Mouse (Mus musculus) olfactory bulb, adult 2 months (tissue): Measurements from ENCODE around the gene Kpna7.

Source experiments
- CTCF ChIP-seq: fragments of 200-500 bp; IDR thresholded peaks from 2 replicates; pipeline ENCODE4 v1.5.1; 2012; ENCODE audit warnings: low read depth, mild to moderate bottlenecking, low read length, moderate library complexity; ENCODE audit not compliant: insufficient read depth
- POLR2A ChIP-seq: fragments of 200-500 bp; IDR thresholded peaks from 2 replicates; pipeline ENCODE4 v1.6.1; 2012; ENCODE audit warnings: mild to moderate bottlenecking, low read depth, low read length, moderate library complexity; ENCODE audit not compliant: insufficient read depth

GRCm38 (mm10) chr5:145116916-145117315 is 33.1 kb upstream of the Kpna7 start:
- TF ChIP-seq CTCF (peak; percentile 40; the same call in 1 of the 2 replicates), POLR2A (no peak)
